Mouse (Mus musculus) 3T3-L1 (cell line): ENCODE results near the gene Pip5k1c.

ENCODE experiments used
- DNase-seq: peaks from one replicate; pipeline ENCODE4 v3.0.0-alpha.2; 2015; ENCODE audit warnings: low read depth, low spot score

The Pip5k1c gene

GRCm38 (mm10) chr10:81284189-81284588 is 8.6 kb upstream of the Pip5k1c start:
- DNase-seq: no peak

GRCm38 (mm10) chr10:81284719-81285118 is 8.0 kb upstream of the Pip5k1c start:
- no peak for DNase-seq

GRCm38 (mm10) chr10:81285694-81286450 is 6.9 kb upstream of the Pip5k1c start:
- peak; percentile 50 for DNase-seq

- no peak for DNase-seq
Measured at GRCm38 (mm10) chr10:81286586-81286985, 6.2 kb upstream of the Pip5k1c start.

- peak; percentile 68 for DNase-seq
Measured at GRCm38 (mm10) chr10:81287513-81288157, 5.1 kb upstream of the Pip5k1c start.

- DNase-seq: peak; percentile 45
Measured at GRCm38 (mm10) chr10:81288601-81289000, 4.2 kb upstream of the Pip5k1c start.

GRCm38 (mm10) chr10:81289278-81289677 is 3.5 kb upstream of the Pip5k1c start:
- peak; percentile 75 for DNase-seq

- no peak for DNase-seq
Measured at GRCm38 (mm10) chr10:81289811-81290210, 3.0 kb upstream of the Pip5k1c start.

GRCm38 (mm10) chr10:81290698-81291460 is 1.9 kb upstream of the Pip5k1c start:
- no peak for DNase-seq

GRCm38 (mm10) chr10:81291511-81292104 is 1.2 kb upstream of the Pip5k1c start, which contains the start of gene Tjp3:
Tjp3 (minus strand) TSS chr10:81291581.
- DNase-seq: no peak

GRCm38 (mm10) chr10:81293334-81294030 is 719 bp downstream of the Pip5k1c start:
- no peak for DNase-seq

- no peak for DNase-seq
Measured at GRCm38 (mm10) chr10:81294442-81294841, 1.7 kb downstream of the Pip5k1c start.

GRCm38 (mm10) chr10:81295185-81295584 is 2.4 kb downstream of the Pip5k1c start:
- DNase-seq: no peak

- DNase-seq: no peak
Measured at GRCm38 (mm10) chr10:81297246-81297645, 4.5 kb downstream of the Pip5k1c start.

GRCm38 (mm10) chr10:81297845-81298244 is 5.1 kb downstream of the Pip5k1c start:
- no peak for DNase-seq

- DNase-seq: no peak
Measured at GRCm38 (mm10) chr10:81298369-81299100, 5.8 kb downstream of the Pip5k1c start.

- no peak for DNase-seq
Measured at GRCm38 (mm10) chr10:81299585-81300351, 7.0 kb downstream of the Pip5k1c start.

- DNase-seq: no peak
Measured at GRCm38 (mm10) chr10:81300352-81300907, 7.7 kb downstream of the Pip5k1c start.

- DNase-seq: no peak
Measured at GRCm38 (mm10) chr10:81301321-81301720, 8.6 kb downstream of the Pip5k1c start.
